ENCODE assay signal across 8 mouse cellular contexts in genomic region chr17:68003741-68004560, GRCm38 (mm10). TPM values are rescaled to one million over a fixed set of nuclear protein-coding genes. Genes with fewer than 3 reads are reported as not detected.
DNase-seq lines count a peak whose midpoint lies in the region; ATAC-seq lines count a peak whose summit lies in the region.

Arhgap28 (minus strand) TSS chr17:68004120.

- H3K4me2 ChIP-seq in hindbrain, embryonic 14.5 days (replicated peaks) = peak within 1 kb of the TSS; percentile 86

- peaks cover 17% of the 10 kb centered on the region; the same call in 1 of the 2 replicates for H3K4me1 ChIP-seq in hindbrain, embryonic 14.5 days (replicated peaks; ENCODE audit: control insufficient read depth, insufficient read depth, low read length)

- under 1% methylated on average over 65 of the region's 65 CpGs for WGBS in hindbrain, embryonic 14.5 days

- peak within 1 kb of the TSS; percentile 66 for H3K9ac ChIP-seq in hindbrain, embryonic 14.5 days

- H3K9me3 ChIP-seq in hindbrain, embryonic 14.5 days (ENCODE audit: control insufficient read depth, low read length) = no peaks in the 10 kb centered on the region

- peak; percentile 93 for ATAC-seq in hindbrain, embryonic 14.5 days (ENCODE audit: low FRiP score)

- H3K27ac ChIP-seq in hindbrain, embryonic 14.5 days = peak within 1 kb of the TSS; percentile 80

- DNase-seq in WW6 (ENCODE audit: low read depth, low spot score) = peak; percentile 94
- peak; percentile 61 to 69 for DNase-seq in cerebellum, postnatal 25 days
- peak; percentile 45 to 56 for DNase-seq in frontal cortex, postnatal 36 days (ENCODE audit: low spot score in 2 of 2)
- peak; percentile 84 for DNase-seq in hindbrain, embryonic 14.5 days (ENCODE audit: low spot score)
- DNase-seq in layer of hippocampus, postnatal 36 days = peak; percentile 44 to 49
- DNase-seq in lung, postnatal 25 days (ENCODE audit: low spot score) = peak; percentile 95
- peak; percentile 92 for DNase-seq in retina, adult 2 months (ENCODE audit: low read depth, low spot score)
- DNase-seq in thymus, postnatal 25 days = peak; percentile 35

- H3K36me3 ChIP-seq in hindbrain, embryonic 14.5 days (replicated peaks; ENCODE audit: control insufficient read depth, insufficient read depth) = no peaks in the 10 kb centered on the region

- H3K4me3 ChIP-seq in hindbrain, embryonic 14.5 days (replicated peaks; ENCODE audit: low read length) = peak within 1 kb of the TSS; percentile 68

- no peaks in the 10 kb centered on the region for H3K27me3 ChIP-seq in hindbrain, embryonic 14.5 days (ENCODE audit: control insufficient read depth, insufficient read depth, low read length)

RNA-seq across cellular contexts. Expression of gene Arhgap28, which starts in this region (rescaled TPM):
- polyA plus RNA-seq in hindbrain, embryonic 14.5 days (2014; fragmentation: Nextera tagmentation; extraction: Ambion mirVana) = 10.7 and 12.2 TPM in 2 replicates
- total RNA-seq in layer of hippocampus, postnatal 36 days (2021) = under 1 TPM; 0.35 to 0.46 TPM

Comparison
In these comparisons a context has a peak if more than half of its experiments do, and no peak if none do; other contexts are left out.
1. Peak in every context shown above with its lines: DNase-seq, ATAC-seq, H3K4me3 ChIP-seq and H3K27ac ChIP-seq.
2. Peak in DNase-seq in layer of hippocampus, postnatal 36 days; RNA of the gene not detected or under 1 TPM.
3. DNase-seq: peak in every context shown above with its lines; median percentile 95 in lung, postnatal 25 days; 94 in WW6; 92 in retina, adult 2 months; 84 in hindbrain, embryonic 14.5 days; 65 in cerebellum, postnatal 25 days; 50 in frontal cortex, postnatal 36 days; 46 in layer of hippocampus, postnatal 36 days; 35 in thymus, postnatal 25 days.